Mouse (Mus musculus): ENCODE results near the gene Lrp8. TPM values are rescaled to one million over a fixed set of nuclear protein-coding genes. Genes with fewer than 3 reads are reported as not detected.

The Lrp8 gene
- polyA plus RNA-seq, 1 experiment from 2014 or later: 21.3 TPM

GRCm38 (mm10) chr4:107864866-107865265 is 62.8 kb downstream of the Lrp8 start:
- Histone ChIP-seq H3K4me2 (no peak overlapping the region), H3K4me1 (ENCODE audit: control insufficient read depth, insufficient read depth, low read length) (no peaks in the 10 kb centered on the region), H3K9ac (ENCODE audit: low read length) (no peak overlapping the region), H3K36me3 (ENCODE audit: control insufficient read depth, insufficient read depth, low read length) (peaks cover 11% of the 10 kb centered on the region; the same call in 1 of the 2 replicates), H3K27me3 (ENCODE audit: control insufficient read depth, insufficient read depth, low read length) (no peaks in the 10 kb centered on the region), H3K9me3 (ENCODE audit: control insufficient read depth, low read length) (no peaks in the 10 kb centered on the region), H3K27ac (ENCODE audit: low read depth, low read length) (no peak overlapping the region), H3K4me3 (ENCODE audit: low read depth, low read length) (no peak overlapping the region)
- DNase-seq (ENCODE audit: low spot score, missing footprints) (no peak), ATAC-seq (ENCODE audit: low FRiP score) (no peak)
- 87% methylated on average over 4 of the region's 4 CpGs for WGBS

GRCm38 (mm10) chr4:107879254-107880050 is 77.4 kb downstream of the Lrp8 start, which contains the start of gene Magoh:
TSS of gene Magoh (plus strand) at chr4:107879755.
- no peaks in the 10 kb centered on the region for H3K27me3 ChIP-seq (ENCODE audit: control insufficient read depth, insufficient read depth, low read length)
- no peaks in the 10 kb centered on the region for H3K9me3 ChIP-seq (ENCODE audit: control insufficient read depth, low read length)
- peak within 1 kb of the TSS; percentile 71 for H3K4me2 ChIP-seq
- H3K27ac ChIP-seq (ENCODE audit: low read depth, low read length): no peak within 1 kb of the TSS
- peak; percentile 95 for ATAC-seq (ENCODE audit: low FRiP score)
- WGBS: 4% methylated on average over 48 of the region's 48 CpGs
- H3K9ac ChIP-seq (ENCODE audit: low read length): peak within 1 kb of the TSS; percentile 77
- H3K4me3 ChIP-seq (ENCODE audit: low read depth, low read length): peak within 1 kb of the TSS; percentile 76
- H3K4me1 ChIP-seq (ENCODE audit: control insufficient read depth, insufficient read depth, low read length): peaks cover 8% of the 10 kb centered on the region
- peak; percentile 100 for DNase-seq (ENCODE audit: low spot score, missing footprints)
- peaks cover 1% of the 10 kb centered on the region; the same call in 1 of the 2 replicates for H3K36me3 ChIP-seq (ENCODE audit: control insufficient read depth, insufficient read depth, low read length)

GRCm38 (mm10) chr4:107881631-107882030 is 79.6 kb downstream of the Lrp8 start:
- no peak for ATAC-seq (ENCODE audit: low FRiP score)
- Histone ChIP-seq H3K9me3 (ENCODE audit: control insufficient read depth, low read length) (no peaks in the 10 kb centered on the region), H3K4me2 (no peak overlapping the region), H3K27me3 (ENCODE audit: control insufficient read depth, insufficient read depth, low read length) (no peaks in the 10 kb centered on the region), H3K9ac (ENCODE audit: low read length) (no peak overlapping the region), H3K27ac (ENCODE audit: low read depth, low read length) (no peak overlapping the region), H3K36me3 (ENCODE audit: control insufficient read depth, insufficient read depth, low read length) (peaks cover 13% of the 10 kb centered on the region), H3K4me1 (ENCODE audit: control insufficient read depth, insufficient read depth, low read length) (peaks cover 8% of the 10 kb centered on the region), H3K4me3 (ENCODE audit: low read depth, low read length) (no peak overlapping the region)
- 91% methylated on average over 1 of the region's 1 CpGs for WGBS
- no peak for DNase-seq (ENCODE audit: low spot score, missing footprints)

DNA sequence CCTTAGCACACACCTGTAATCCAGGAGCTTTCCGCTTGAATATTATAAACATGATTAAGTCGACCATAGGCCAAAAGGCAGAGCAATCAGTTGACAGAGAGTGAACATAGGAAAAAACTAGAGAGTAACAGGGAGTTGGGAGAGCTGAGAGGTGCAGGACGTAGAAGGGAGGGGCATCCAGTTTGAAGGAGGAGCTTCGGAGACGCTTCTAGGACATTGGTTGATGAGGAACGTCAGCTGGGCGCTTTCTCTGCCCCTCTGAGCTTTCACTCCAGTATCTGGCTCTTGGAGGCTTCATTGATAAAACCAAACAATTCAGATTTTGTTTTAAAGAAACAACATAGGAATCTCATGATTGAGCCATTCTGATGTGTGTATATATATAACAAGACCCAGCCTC is 84.3 kb downstream of the Lrp8 start:
- no peaks in the 10 kb centered on the region for H3K9me3 ChIP-seq (ENCODE audit: control insufficient read depth, low read length)
- no peak overlapping the region for H3K4me3 ChIP-seq (ENCODE audit: low read depth, low read length)
- DNase-seq (ENCODE audit: low spot score, missing footprints): no peak
- no peaks in the 10 kb centered on the region for H3K4me1 ChIP-seq (ENCODE audit: control insufficient read depth, insufficient read depth, low read length)
- H3K27me3 ChIP-seq (ENCODE audit: control insufficient read depth, insufficient read depth, low read length): no peaks in the 10 kb centered on the region
- WGBS: 84% methylated on average over 7 of the region's 7 CpGs
- no peak overlapping the region for H3K9ac ChIP-seq (ENCODE audit: low read length)
- H3K4me2 ChIP-seq: no peak overlapping the region
- no peak for ATAC-seq (ENCODE audit: low FRiP score)
- no peak overlapping the region for H3K27ac ChIP-seq (ENCODE audit: low read depth, low read length)
- H3K36me3 ChIP-seq (ENCODE audit: control insufficient read depth, insufficient read depth, low read length): peaks cover 16% of the 10 kb centered on the region

GRCm38 (mm10) chr4:107889385-107889730 is 87.3 kb downstream of the Lrp8 start:
- H3K27me3 ChIP-seq (ENCODE audit: control insufficient read depth, insufficient read depth, low read length): no peaks in the 10 kb centered on the region
- peaks cover 20% of the 10 kb centered on the region for H3K36me3 ChIP-seq (ENCODE audit: control insufficient read depth, insufficient read depth, low read length)
- H3K27ac ChIP-seq (ENCODE audit: low read depth, low read length): peak overlapping the region; percentile 78; the same call in 1 of the 2 replicates
- H3K4me2 ChIP-seq: peak overlapping the region; percentile 68
- peak overlapping the region; percentile 65 for H3K9ac ChIP-seq (ENCODE audit: low read length)
- ATAC-seq (ENCODE audit: low FRiP score) (peak; percentile 35), DNase-seq (ENCODE audit: low spot score, missing footprints) (no peak)
- no peaks in the 10 kb centered on the region for H3K4me1 ChIP-seq (ENCODE audit: control insufficient read depth, insufficient read depth, low read length)
- no peaks in the 10 kb centered on the region for H3K9me3 ChIP-seq (ENCODE audit: control insufficient read depth, low read length)
- WGBS: 3% methylated on average over 12 of the region's 12 CpGs
- peak overlapping the region; percentile 58 for H3K4me3 ChIP-seq (ENCODE audit: low read depth, low read length)

- Histone ChIP-seq H3K4me1 (ENCODE audit: control insufficient read depth, insufficient read depth, low read length) (no peaks in the 10 kb centered on the region), H3K27me3 (ENCODE audit: control insufficient read depth, insufficient read depth, low read length) (no peaks in the 10 kb centered on the region), H3K4me3 (ENCODE audit: low read depth, low read length) (peak within 1 kb of the TSS; percentile 58), H3K9me3 (ENCODE audit: control insufficient read depth, low read length) (no peaks in the 10 kb centered on the region), H3K27ac (ENCODE audit: low read depth, low read length) (peak within 1 kb of the TSS; percentile 78), H3K9ac (ENCODE audit: low read length) (peak within 1 kb of the TSS; percentile 65), H3K4me2 (peak within 1 kb of the TSS; percentile 68), H3K36me3 (ENCODE audit: control insufficient read depth, insufficient read depth, low read length) (peaks cover 14% of the 10 kb centered on the region)
- ATAC-seq (ENCODE audit: low FRiP score) (peak; percentile 94), DNase-seq (ENCODE audit: low spot score, missing footprints) (peak; percentile 99)
- WGBS: under 1% methylated on average over 48 of the region's 48 CpGs
Observed at GRCm38 (mm10) chr4:107889731-107890432, 87.8 kb downstream of the Lrp8 start, which contains the start of gene 0610037L13Rik. TSS of gene 0610037L13Rik (plus strand) at chr4:107889813.

GRCm38 (mm10) chr4:107892663-107893062 is 90.6 kb downstream of the Lrp8 start:
- H3K27ac ChIP-seq (ENCODE audit: low read depth, low read length): no peak overlapping the region
- WGBS: 87% methylated on average over 2 of the region's 2 CpGs
- no peak for ATAC-seq (ENCODE audit: low FRiP score)

GRCm38 (mm10) chr4:107899211-107899927 is 97.3 kb downstream of the Lrp8 start:
- H3K9ac ChIP-seq (ENCODE audit: low read length): no peak overlapping the region

More at GRCm38 (mm10) chr4:107892663-107893062, 90.6 kb downstream of the Lrp8 start:
- Histone ChIP-seq H3K4me2 (no peak overlapping the region), H3K9me3 (ENCODE audit: control insufficient read depth, low read length) (no peaks in the 10 kb centered on the region), H3K27me3 (ENCODE audit: control insufficient read depth, insufficient read depth, low read length) (no peaks in the 10 kb centered on the region), H3K9ac (ENCODE audit: low read length) (no peak overlapping the region), H3K36me3 (ENCODE audit: control insufficient read depth, insufficient read depth, low read length) (peaks cover 7% of the 10 kb centered on the region; the same call in 1 of the 2 replicates), H3K4me1 (ENCODE audit: control insufficient read depth, insufficient read depth, low read length) (no peaks in the 10 kb centered on the region), H3K4me3 (ENCODE audit: low read depth, low read length) (no peak overlapping the region)
- no peak for DNase-seq (ENCODE audit: low spot score, missing footprints)

More at GRCm38 (mm10) chr4:107899211-107899927, 97.3 kb downstream of the Lrp8 start:
- no peaks in the 10 kb centered on the region for H3K27me3 ChIP-seq (ENCODE audit: control insufficient read depth, insufficient read depth, low read length)
- no peaks in the 10 kb centered on the region for H3K9me3 ChIP-seq (ENCODE audit: control insufficient read depth, low read length)
- whole genome bisulfite sequencing: 90% methylated on average over 5 of the region's 5 CpGs
- H3K36me3 ChIP-seq (ENCODE audit: control insufficient read depth, insufficient read depth, low read length): peaks cover 5% of the 10 kb centered on the region; the same call in 1 of the 2 replicates
- ATAC-seq (ENCODE audit: low FRiP score): no peak
- H3K4me1 ChIP-seq (ENCODE audit: control insufficient read depth, insufficient read depth, low read length): no peaks in the 10 kb centered on the region
- H3K27ac ChIP-seq (ENCODE audit: low read depth, low read length): no peak overlapping the region
- H3K4me2 ChIP-seq: no peak overlapping the region
- DNase-seq (ENCODE audit: low spot score, missing footprints): no peak
- no peak overlapping the region for H3K4me3 ChIP-seq (ENCODE audit: low read depth, low read length)
